Mouse (Mus musculus) E14TG2a.4 (cell line): ENCODE results near the gene Gcm1.

Source experiments
- CTCF ChIP-seq: conservative IDR thresholded peaks from 2 replicates; pipeline ENCODE4 v1.5.1; 2014; ENCODE audit warnings: low read length
- NANOG ChIP-seq: IDR thresholded peaks from 2 replicates; pipeline ENCODE4 v1.6.1; 2014; ENCODE audit warnings: borderline replicate concordance, low read length, mixed read lengths

DNA sequence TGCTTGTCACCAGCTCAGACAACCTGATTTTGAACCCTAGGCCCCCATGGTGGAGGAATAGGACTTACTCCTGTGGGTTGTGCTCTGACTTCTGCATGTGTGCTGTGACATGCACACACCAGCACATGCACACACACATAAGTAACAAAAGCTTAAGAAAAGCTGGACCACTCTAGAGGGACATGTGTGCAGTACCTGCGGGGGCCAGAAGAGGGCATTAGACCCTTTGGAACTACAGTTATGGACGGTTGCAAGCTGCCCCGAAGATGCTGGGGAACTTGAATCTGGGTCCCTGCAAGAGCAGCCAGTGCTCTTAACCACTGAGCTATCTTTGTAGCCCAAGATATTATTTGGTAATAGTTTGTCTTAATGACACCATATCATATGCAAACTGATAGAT, 46.2 kb upstream of the Gcm1 start:
- peak; percentile 75 for TF ChIP-seq CTCF
- TF ChIP-seq NANOG = no peak
